Mouse (Mus musculus) myocyte (in vitro differentiated cells): ENCODE results near the gene Hecw2.

ENCODE experiments used
- CEBPB ChIP-seq: IDR thresholded peaks from 2 replicates; pipeline ENCODE4 v1.6.1; 2011; ENCODE audit warnings: mild to moderate bottlenecking, moderate library complexity; ENCODE audit not compliant: poor library complexity, insufficient read depth, severe bottlenecking
- E2F4 ChIP-seq: IDR thresholded peaks from one replicate; pipeline ENCODE4 v1.6.1; 2011; ENCODE audit warnings: mild to moderate bottlenecking, control low read depth, moderate library complexity; ENCODE audit not compliant: insufficient read depth
- MAX ChIP-seq: IDR thresholded peaks from one replicate; pipeline ENCODE4 v1.6.1; 2011; ENCODE audit warnings: low read depth, mild to moderate bottlenecking, control low read depth
- MYOD1 ChIP-seq, 3 experiments: IDR thresholded peaks; one replicate each; pipeline ENCODE4 v1.6.1; 2011; ENCODE audit warnings: control low read depth in 2 of 3, low read depth in 2 of 3, mild to moderate bottlenecking in 2 of 3, moderate library complexity in 1 of 3; ENCODE audit not compliant: insufficient read length in 2 of 3, control insufficient read depth in 1 of 3
- MYOG ChIP-seq, 3 experiments: IDR thresholded peaks; one replicate each; pipeline ENCODE4 v1.6.1; 2011; ENCODE audit warnings: control low read depth in 2 of 3, low read depth in 2 of 3, mild to moderate bottlenecking in 2 of 3; ENCODE audit not compliant: insufficient read length in 2 of 3, control insufficient read depth in 1 of 3, insufficient read depth in 1 of 3
- POLR2A ChIP-seq: IDR thresholded peaks from one replicate; pipeline ENCODE4 v1.6.1; 2011; ENCODE audit warnings: low read depth, mild to moderate bottlenecking, control low read depth, moderate library complexity; ENCODE audit not compliant: insufficient read length
- POLR2AphosphoS2 ChIP-seq: IDR thresholded peaks from one replicate; pipeline ENCODE4 v1.6.1; 2011; ENCODE audit warnings: low read depth, control low read depth; ENCODE audit not compliant: insufficient read length
- REST ChIP-seq: IDR thresholded peaks from one replicate; pipeline ENCODE4 v1.6.1; 2011; ENCODE audit warnings: mild to moderate bottlenecking, control low read depth, moderate library complexity; ENCODE audit not compliant: insufficient read depth, insufficient read length
- SRF ChIP-seq: IDR thresholded peaks from one replicate; pipeline ENCODE4 v1.6.1; 2011; ENCODE audit warnings: low read depth; ENCODE audit not compliant: control insufficient read depth, insufficient read length
- TCF12 ChIP-seq: IDR thresholded peaks from one replicate; pipeline ENCODE4 v1.6.1; 2011; ENCODE audit warnings: mild to moderate bottlenecking, control low read depth; ENCODE audit not compliant: poor library complexity, insufficient read depth, severe bottlenecking
- TCF3 ChIP-seq: IDR thresholded peaks from one replicate; pipeline ENCODE4 v1.6.1; 2011; ENCODE audit warnings: low read depth, control low read depth; ENCODE audit not compliant: insufficient read length
- USF1 ChIP-seq: IDR thresholded peaks from one replicate; pipeline ENCODE4 v1.6.1; 2011; ENCODE audit warnings: low read depth, mild to moderate bottlenecking, control low read depth, moderate library complexity

DNA sequence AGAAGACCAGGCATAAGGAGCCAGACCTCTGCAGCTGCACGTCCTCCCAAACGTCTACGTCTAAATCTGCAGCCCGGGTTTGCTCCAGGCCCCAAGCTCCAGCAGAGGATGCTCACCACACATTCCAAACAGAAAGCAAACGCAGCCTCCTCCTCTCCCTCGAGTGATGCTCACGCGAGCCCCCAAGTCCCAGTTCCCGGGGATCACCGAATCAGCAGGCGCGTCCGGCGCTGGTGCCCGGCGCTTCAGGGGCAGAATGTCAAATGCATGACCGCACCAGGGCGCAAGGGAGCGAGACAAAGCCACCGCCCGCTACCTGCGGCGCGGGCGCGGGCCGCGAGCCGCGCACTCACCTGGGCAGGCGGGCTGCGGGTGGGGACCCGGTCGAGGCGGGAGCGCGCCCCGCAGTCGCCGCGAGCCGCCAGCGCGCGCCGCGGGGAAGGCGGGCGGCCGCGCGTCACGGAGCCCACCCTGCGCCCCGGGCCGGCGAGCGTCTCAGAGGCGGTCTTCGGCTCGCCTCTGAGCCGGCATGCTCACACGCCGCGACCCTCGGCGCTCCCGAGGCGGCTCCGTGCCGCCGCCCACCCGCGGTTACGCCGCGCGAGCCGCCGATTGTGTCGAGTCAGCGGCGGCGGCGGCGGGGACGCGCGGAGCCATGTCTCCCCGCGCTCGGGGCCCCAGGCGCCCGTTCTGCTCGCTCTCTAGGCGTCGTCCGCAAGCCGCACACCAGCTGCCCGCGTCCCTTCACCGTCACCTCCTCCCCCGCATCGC, 600 bp downstream of the Hecw2 start:
- TF ChIP-seq TCF12 (no peak), POLR2A (peak; percentile 44), REST (no peak), MYOD1 (IDR thresholded peaks at IDR 0.05; ENCODE audit: control insufficient read depth in 1 of 3, insufficient read length in 2 of 3, low read depth in 2 of 3) (peak in 2 of 3 experiments; percentile 20 to 56), MAX (no peak), E2F4 (no peak), SRF (no peak), POLR2AphosphoS2 (no peak), MYOG (IDR thresholded peaks at IDR 0.05; ENCODE audit: control insufficient read depth in 1 of 3, insufficient read depth in 1 of 3, insufficient read length in 2 of 3, low read depth in 2 of 3) (no peak), USF1 (no peak), CEBPB (no peak), TCF3 (no peak)
